Mouse (Mus musculus): ENCODE measurements around the gene Phc1. TPM values are rescaled to one million over a fixed set of nuclear protein-coding genes. Genes with fewer than 3 reads are reported as not detected.

Gene Phc1
- polyA plus RNA-seq, 1 experiment, result 198 TPM

GRCm38 (mm10) chr6:122289313-122289712 lies 51.0 kb downstream of the Phc1 start:
- Histone ChIP-seq H3K27ac (ENCODE audit: control insufficient read depth, insufficient read depth, low read depth, low read length) (no peak overlapping the region), H3K36me3 (ENCODE audit: control insufficient read depth, insufficient read depth, low read length) (no peaks in the 10 kb centered on the region), H3K4me1 (ENCODE audit: control insufficient read depth, insufficient read depth, low read length) (no peaks in the 10 kb centered on the region), H3K27me3 (ENCODE audit: control insufficient read depth, insufficient read depth, low read length) (no peaks in the 10 kb centered on the region), H3K4me3 (ENCODE audit: control insufficient read depth, low read depth, low read length) (no peak overlapping the region)
- TF ChIP-seq POLR2A (IDR thresholded peaks at IDR 0.05; ENCODE audit: control insufficient read depth, low read depth, low read length) (no peak), CTCF (IDR thresholded peaks at IDR 0.05; ENCODE audit: control insufficient read depth, insufficient read depth, insufficient replicate concordance, low read depth, low read length) (no peak)

DNA sequence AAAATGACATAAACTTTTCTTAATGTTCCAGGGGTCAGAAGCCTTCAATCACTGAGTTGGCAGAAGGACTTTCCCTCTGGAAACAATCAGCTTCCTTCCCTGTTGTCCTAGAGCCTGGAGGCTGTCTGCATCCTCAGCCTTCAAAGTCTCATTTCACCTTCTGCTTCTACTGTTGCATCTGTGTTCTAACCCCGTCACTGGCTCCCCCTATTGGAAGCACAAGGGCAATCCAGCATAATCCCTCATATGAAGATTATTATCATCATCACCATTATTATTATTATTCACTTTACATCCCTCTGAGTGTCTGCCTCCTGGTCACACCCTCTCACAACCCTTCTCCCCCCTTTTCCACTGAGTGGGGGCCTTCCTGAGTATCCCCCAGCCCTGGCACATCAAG lies 52.1 kb downstream of the Phc1 start:
- Histone ChIP-seq H3K4me1 (ENCODE audit: control insufficient read depth, insufficient read depth, low read length) (no peaks in the 10 kb centered on the region), H3K27ac (ENCODE audit: control insufficient read depth, insufficient read depth, low read depth, low read length) (no peak overlapping the region), H3K4me3 (ENCODE audit: control insufficient read depth, low read depth, low read length) (no peak overlapping the region), H3K27me3 (ENCODE audit: control insufficient read depth, insufficient read depth, low read length) (no peaks in the 10 kb centered on the region), H3K36me3 (ENCODE audit: control insufficient read depth, insufficient read depth, low read length) (no peaks in the 10 kb centered on the region)
- TF ChIP-seq CTCF (IDR thresholded peaks at IDR 0.05; ENCODE audit: control insufficient read depth, insufficient read depth, insufficient replicate concordance, low read depth, low read length) (no peak), POLR2A (IDR thresholded peaks at IDR 0.05; ENCODE audit: control insufficient read depth, low read depth, low read length) (no peak)

DNA sequence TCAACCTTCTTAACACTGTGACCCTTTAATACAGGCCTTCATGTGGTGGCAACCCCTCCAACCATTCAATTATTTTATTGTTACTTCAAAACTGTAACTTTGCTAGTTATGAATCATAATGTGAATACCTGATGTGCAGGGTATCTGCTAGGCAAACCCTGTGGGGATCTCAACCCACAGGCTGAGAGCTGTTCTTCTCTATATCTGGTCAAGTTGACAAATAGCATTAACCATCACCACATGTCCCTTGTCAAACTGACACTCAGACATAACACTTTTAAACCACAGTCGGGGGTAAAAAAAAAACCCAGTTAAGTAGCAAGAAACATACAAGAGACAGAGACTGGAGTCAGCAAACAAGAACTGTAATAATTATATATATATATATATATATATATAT lies 55.5 kb downstream of the Phc1 start:
- no peak overlapping the region for H3K27ac ChIP-seq (ENCODE audit: control insufficient read depth, insufficient read depth, low read depth, low read length)
- TF ChIP-seq POLR2A (IDR thresholded peaks at IDR 0.05; ENCODE audit: control insufficient read depth, low read depth, low read length) (no peak), CTCF (IDR thresholded peaks at IDR 0.05; ENCODE audit: control insufficient read depth, insufficient read depth, insufficient replicate concordance, low read depth, low read length) (no peak)

DNA sequence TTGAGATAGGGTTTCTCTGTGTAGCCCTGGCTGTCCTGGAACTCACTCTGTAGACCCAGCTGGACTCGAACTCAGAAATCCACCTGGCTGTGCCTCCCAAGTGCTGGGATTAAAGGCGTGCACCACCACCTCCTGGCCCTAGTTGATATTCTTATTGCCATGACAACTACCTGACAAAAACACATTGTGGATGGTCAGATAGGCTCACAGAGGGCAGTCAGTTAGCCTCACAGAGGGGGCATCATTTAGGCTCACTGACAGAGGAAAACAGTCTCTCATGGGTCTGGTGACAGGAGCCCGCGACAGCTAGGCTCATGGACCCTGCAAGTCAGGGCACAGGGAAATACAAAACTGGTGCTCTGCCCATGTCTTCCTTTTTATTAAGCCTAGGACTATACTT lies 56.1 kb downstream of the Phc1 start:
- H3K36me3 ChIP-seq (ENCODE audit: control insufficient read depth, insufficient read depth, low read length), result no peaks in the 10 kb centered on the region
- no peak overlapping the region for H3K27ac ChIP-seq (ENCODE audit: control insufficient read depth, insufficient read depth, low read depth, low read length)
- no peak overlapping the region for H3K4me3 ChIP-seq (ENCODE audit: control insufficient read depth, low read depth, low read length)
- H3K27me3 ChIP-seq (ENCODE audit: control insufficient read depth, insufficient read depth, low read length), result no peaks in the 10 kb centered on the region
- TF ChIP-seq POLR2A (IDR thresholded peaks at IDR 0.05; ENCODE audit: control insufficient read depth, low read depth, low read length), result no peak
- TF ChIP-seq CTCF (IDR thresholded peaks at IDR 0.05; ENCODE audit: control insufficient read depth, insufficient read depth, insufficient replicate concordance, low read depth, low read length), result no peak
- no peaks in the 10 kb centered on the region for H3K4me1 ChIP-seq (ENCODE audit: control insufficient read depth, insufficient read depth, low read length)

More for the DNA sequence above, 55.5 kb downstream of the Phc1 start:
- Histone ChIP-seq H3K36me3 (ENCODE audit: control insufficient read depth, insufficient read depth, low read length) (no peaks in the 10 kb centered on the region), H3K27me3 (ENCODE audit: control insufficient read depth, insufficient read depth, low read length) (no peaks in the 10 kb centered on the region), H3K4me3 (ENCODE audit: control insufficient read depth, low read depth, low read length) (no peak overlapping the region), H3K4me1 (ENCODE audit: control insufficient read depth, insufficient read depth, low read length) (no peaks in the 10 kb centered on the region)

DNA sequence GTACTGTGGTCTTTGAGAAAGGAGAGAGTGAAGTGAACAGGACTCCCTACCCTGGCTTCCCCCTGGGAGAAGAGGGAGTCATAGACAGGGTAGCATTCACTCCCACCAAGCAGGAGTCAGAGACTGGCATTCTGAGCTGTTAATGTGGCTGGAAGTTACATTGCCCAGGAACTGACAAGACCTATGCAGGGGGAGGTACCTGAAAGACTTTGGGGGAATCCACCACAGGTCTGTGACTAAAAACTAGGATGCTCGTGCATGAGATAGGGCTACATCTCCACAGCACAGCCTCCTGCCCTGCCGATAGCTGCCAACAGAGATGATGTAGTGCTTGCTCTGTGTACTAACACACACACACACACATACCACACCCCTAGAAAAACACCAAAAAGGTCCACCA lies 56.9 kb downstream of the Phc1 start:
- no peak overlapping the region for H3K4me3 ChIP-seq (ENCODE audit: control insufficient read depth, low read depth, low read length)
- H3K4me1 ChIP-seq (ENCODE audit: control insufficient read depth, insufficient read depth, low read length), result no peaks in the 10 kb centered on the region
- no peaks in the 10 kb centered on the region for H3K27me3 ChIP-seq (ENCODE audit: control insufficient read depth, insufficient read depth, low read length)
- no peaks in the 10 kb centered on the region for H3K36me3 ChIP-seq (ENCODE audit: control insufficient read depth, insufficient read depth, low read length)
- TF ChIP-seq CTCF (IDR thresholded peaks at IDR 0.05; ENCODE audit: control insufficient read depth, insufficient read depth, insufficient replicate concordance, low read depth, low read length), result no peak
- no peak for TF ChIP-seq POLR2A (IDR thresholded peaks at IDR 0.05; ENCODE audit: control insufficient read depth, low read depth, low read length)
- H3K27ac ChIP-seq (ENCODE audit: control insufficient read depth, insufficient read depth, low read depth, low read length), result no peak overlapping the region

DNA sequence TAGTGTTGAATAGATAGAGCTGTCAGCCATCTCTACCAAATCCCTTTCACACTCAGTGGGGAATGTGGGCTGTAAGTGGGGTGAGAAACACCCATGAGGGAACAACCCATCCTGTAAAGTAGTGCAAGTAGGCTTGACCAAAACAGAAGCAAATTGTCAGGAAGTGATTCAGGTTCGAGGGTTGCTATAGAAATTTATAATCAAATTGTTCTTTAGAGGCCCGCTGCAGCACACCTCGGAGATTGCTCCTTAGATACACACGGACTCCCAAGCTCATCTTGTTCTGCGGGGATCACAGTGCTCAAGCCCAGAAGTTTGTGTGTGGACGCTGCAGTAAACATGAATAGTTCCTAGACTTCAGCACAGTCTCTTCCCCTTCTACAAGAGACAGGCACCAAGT lies 57.6 kb downstream of the Phc1 start, which contains the start of gene Klrg1:
Klrg1 (minus strand) TSS at position 101 of the 400 bp plus-strand sequence.
- Histone ChIP-seq H3K36me3 (ENCODE audit: control insufficient read depth, insufficient read depth, low read length) (no peaks in the 10 kb centered on the region), H3K4me1 (ENCODE audit: control insufficient read depth, insufficient read depth, low read length) (no peaks in the 10 kb centered on the region), H3K27me3 (ENCODE audit: control insufficient read depth, insufficient read depth, low read length) (no peaks in the 10 kb centered on the region), H3K27ac (ENCODE audit: control insufficient read depth, insufficient read depth, low read depth, low read length) (no peak within 1 kb of the TSS), H3K4me3 (ENCODE audit: control insufficient read depth, low read depth, low read length) (no peak within 1 kb of the TSS)
- TF ChIP-seq CTCF (IDR thresholded peaks at IDR 0.05; ENCODE audit: control insufficient read depth, insufficient read depth, insufficient replicate concordance, low read depth, low read length) (no peak), POLR2A (IDR thresholded peaks at IDR 0.05; ENCODE audit: control insufficient read depth, low read depth, low read length) (no peak)

GRCm38 (mm10) chr6:122276565-122276964 lies 63.8 kb downstream of the Phc1 start:
- no peaks in the 10 kb centered on the region for H3K4me1 ChIP-seq (ENCODE audit: control insufficient read depth, insufficient read depth, low read length)
- H3K4me3 ChIP-seq (ENCODE audit: control insufficient read depth, low read depth, low read length), result no peak overlapping the region
- H3K27me3 ChIP-seq (ENCODE audit: control insufficient read depth, insufficient read depth, low read length), result no peaks in the 10 kb centered on the region
- no peaks in the 10 kb centered on the region for H3K36me3 ChIP-seq (ENCODE audit: control insufficient read depth, insufficient read depth, low read length)
- H3K27ac ChIP-seq (ENCODE audit: control insufficient read depth, insufficient read depth, low read depth, low read length), result no peak overlapping the region
- TF ChIP-seq POLR2A (IDR thresholded peaks at IDR 0.05; ENCODE audit: control insufficient read depth, low read depth, low read length) (no peak), CTCF (IDR thresholded peaks at IDR 0.05; ENCODE audit: control insufficient read depth, insufficient read depth, insufficient replicate concordance, low read depth, low read length) (no peak)

DNA sequence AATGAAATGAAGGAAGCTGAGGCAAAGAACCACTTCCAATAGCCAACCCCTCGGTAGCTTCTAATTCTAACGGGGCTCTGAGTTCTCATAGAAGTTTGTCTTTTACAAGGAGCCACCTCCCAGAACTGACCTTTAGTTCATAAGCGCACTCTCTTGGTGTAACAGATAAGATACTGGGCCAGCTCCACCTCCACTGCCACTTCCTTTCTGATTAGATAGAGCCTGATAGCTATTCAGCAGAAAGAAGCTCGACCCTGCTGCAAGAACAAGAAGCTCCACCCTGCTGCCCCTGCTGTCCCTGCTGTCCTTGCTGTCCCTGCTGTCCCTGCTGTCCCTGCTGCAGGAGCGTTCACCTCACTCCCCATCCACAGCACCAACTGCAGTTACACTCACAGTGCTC lies 65.8 kb downstream of the Phc1 start:
- no peak overlapping the region for H3K27ac ChIP-seq (ENCODE audit: control insufficient read depth, insufficient read depth, low read depth, low read length)
- H3K36me3 ChIP-seq (ENCODE audit: control insufficient read depth, insufficient read depth, low read length), result no peaks in the 10 kb centered on the region
- H3K27me3 ChIP-seq (ENCODE audit: control insufficient read depth, insufficient read depth, low read length), result no peaks in the 10 kb centered on the region
- TF ChIP-seq POLR2A (IDR thresholded peaks at IDR 0.05; ENCODE audit: control insufficient read depth, low read depth, low read length) (no peak), CTCF (IDR thresholded peaks at IDR 0.05; ENCODE audit: control insufficient read depth, insufficient read depth, insufficient replicate concordance, low read depth, low read length) (no peak)
- H3K4me1 ChIP-seq (ENCODE audit: control insufficient read depth, insufficient read depth, low read length), result no peaks in the 10 kb centered on the region
- no peak overlapping the region for H3K4me3 ChIP-seq (ENCODE audit: control insufficient read depth, low read depth, low read length)

All from testis, adult 2 months (tissue).